Mouse (Mus musculus) ES-E14 (cell line): ENCODE results near the gene Xrcc1.

Experiments used
- CHD2 ChIP-seq: IDR thresholded peaks from 2 replicates; pipeline ENCODE4 v1.6.1; 2014; ENCODE audit warnings: mild to moderate bottlenecking, low read depth, low read length, inconsistent platforms
- HCFC1 ChIP-seq: IDR thresholded peaks from 2 replicates; pipeline ENCODE4 v1.6.1; 2012; ENCODE audit warnings: low read length, inconsistent platforms, borderline replicate concordance; ENCODE audit not compliant: insufficient read depth
- ZC3H11A ChIP-seq: IDR thresholded peaks from 2 replicates; pipeline ENCODE4 v1.6.1; 2012; ENCODE audit warnings: low read depth, mild to moderate bottlenecking, inconsistent platforms, low read length, borderline replicate concordance
- ZNF384 ChIP-seq: IDR thresholded peaks from 2 replicates; pipeline ENCODE4 v1.6.1; 2012; ENCODE audit warnings: low read depth, low read length, inconsistent platforms

DNA sequence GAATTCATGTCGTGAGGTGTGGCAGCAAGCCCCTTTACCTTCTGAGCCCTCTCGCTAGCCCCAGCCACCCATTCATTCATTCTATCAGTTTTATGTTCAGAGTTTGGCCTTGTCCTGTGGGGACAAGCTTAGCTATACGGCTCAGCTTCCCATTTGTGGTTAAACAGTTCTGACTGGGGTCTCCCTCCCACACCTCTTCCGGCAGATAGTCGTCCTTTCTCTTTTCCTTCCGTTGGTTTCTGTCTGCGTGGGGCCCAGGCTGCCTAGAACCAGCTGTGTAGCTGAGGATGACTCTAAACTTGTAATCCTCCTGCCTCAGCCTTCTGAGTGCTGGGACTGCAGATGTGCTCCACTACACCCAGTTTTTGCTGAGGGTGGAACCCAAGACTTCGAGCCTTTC lies 71.7 kb downstream of the Xrcc1 start:
- TF ChIP-seq CHD2 (no peak), ZNF384 (no peak), HCFC1 (no peak), ZC3H11A (no peak)
